Mouse (Mus musculus): Measurements from ENCODE around the gene Slc31a1. TPM values are rescaled to one million over a fixed set of nuclear protein-coding genes. Genes with fewer than 3 reads are reported as not detected.

Gene Slc31a1
- polyA plus RNA-seq, 1 experiment = 0.09 TPM

DNA sequence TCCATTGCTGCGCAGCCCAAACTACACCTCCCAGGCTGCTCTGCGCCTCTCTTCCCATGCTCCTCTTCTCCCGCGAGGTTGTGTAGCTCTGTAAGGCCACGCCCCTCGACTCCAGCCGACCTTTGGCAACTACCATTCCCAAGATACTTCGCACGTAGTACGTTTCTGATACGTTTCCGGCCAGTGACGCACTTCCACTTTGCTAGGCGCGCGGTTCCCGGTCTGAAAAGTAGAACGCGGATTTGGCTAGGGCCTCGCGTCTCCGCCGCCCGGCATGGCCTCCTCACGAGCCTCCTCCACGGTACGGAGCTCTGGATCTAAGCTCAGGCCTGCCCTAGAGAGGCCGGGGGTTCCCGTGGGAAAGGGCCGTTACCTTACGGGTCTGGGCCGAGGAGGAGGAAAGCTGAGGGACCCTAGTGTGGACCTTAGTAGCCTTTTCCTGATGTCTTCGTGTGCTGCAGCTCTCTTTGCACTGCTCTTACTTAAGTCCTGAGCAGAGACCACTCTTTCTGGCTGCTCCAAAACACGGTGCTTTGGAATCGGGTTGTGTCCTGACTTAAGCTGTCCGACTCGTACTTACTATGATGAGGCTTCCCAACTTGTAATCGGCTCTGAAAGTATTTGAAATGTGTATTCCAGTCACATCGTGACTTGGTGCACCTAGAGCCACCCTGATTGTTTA lies 48.2 kb downstream of the Slc31a1 start, which contains the start of the genes Cdc26 and Prpf4:
Cdc26 (minus strand) TSS at position 42 of the 682 bp plus-strand sequence.
Prpf4 (plus strand) TSS at position 197 of the 682 bp plus-strand sequence.
- TF ChIP-seq TAL1 (IDR thresholded peaks at IDR 0.05; ENCODE audit: low read length) (no peak), GATA1 (IDR thresholded peaks at IDR 0.05; ENCODE audit: low read length) (no peak)
- Histone ChIP-seq H3K4me3 (replicated peaks) (peak within 1 kb of the TSS; percentile 82), H3K9me3 (ENCODE audit: control insufficient read depth, low read length) (no peaks in the 10 kb centered on the region), H3K4me1 (ENCODE audit: control insufficient read depth) (peaks cover 47% of the 10 kb centered on the region), H3K36me3 (ENCODE audit: control insufficient read depth) (peaks cover 61% of the 10 kb centered on the region), H3K27me3 (ENCODE audit: control insufficient read depth) (no peaks in the 10 kb centered on the region)

DNA sequence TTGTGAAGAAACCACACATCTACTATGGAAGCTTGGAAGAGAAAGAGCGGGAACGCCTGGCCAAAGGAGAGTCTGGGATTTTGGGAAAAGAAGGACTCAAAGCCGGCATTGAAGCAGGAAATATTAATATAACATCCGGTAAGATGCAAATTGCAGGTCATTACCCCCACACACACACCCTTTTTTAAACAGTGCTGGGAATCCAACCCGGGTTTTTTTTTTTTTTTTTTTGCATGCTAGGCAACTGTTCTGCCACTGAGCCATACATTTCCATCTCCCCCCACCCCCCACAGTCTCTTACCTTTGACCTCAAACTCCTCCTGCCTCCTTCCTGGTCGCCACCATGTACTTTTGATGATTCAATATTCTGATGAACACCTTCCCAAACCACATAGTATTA lies 49.1 kb downstream of the Slc31a1 start:
- H3K9me3 ChIP-seq (ENCODE audit: control insufficient read depth, low read length) = no peaks in the 10 kb centered on the region
- TF ChIP-seq GATA1 (IDR thresholded peaks at IDR 0.05; ENCODE audit: low read length) (no peak), TAL1 (IDR thresholded peaks at IDR 0.05; ENCODE audit: low read length) (no peak)
- H3K27me3 ChIP-seq (ENCODE audit: control insufficient read depth) = no peaks in the 10 kb centered on the region
- H3K4me1 ChIP-seq (ENCODE audit: control insufficient read depth) = peaks cover 45% of the 10 kb centered on the region
- H3K4me3 ChIP-seq (replicated peaks) = peak overlapping the region; percentile 82
- peaks cover 61% of the 10 kb centered on the region for H3K36me3 ChIP-seq (ENCODE audit: control insufficient read depth)

DNA sequence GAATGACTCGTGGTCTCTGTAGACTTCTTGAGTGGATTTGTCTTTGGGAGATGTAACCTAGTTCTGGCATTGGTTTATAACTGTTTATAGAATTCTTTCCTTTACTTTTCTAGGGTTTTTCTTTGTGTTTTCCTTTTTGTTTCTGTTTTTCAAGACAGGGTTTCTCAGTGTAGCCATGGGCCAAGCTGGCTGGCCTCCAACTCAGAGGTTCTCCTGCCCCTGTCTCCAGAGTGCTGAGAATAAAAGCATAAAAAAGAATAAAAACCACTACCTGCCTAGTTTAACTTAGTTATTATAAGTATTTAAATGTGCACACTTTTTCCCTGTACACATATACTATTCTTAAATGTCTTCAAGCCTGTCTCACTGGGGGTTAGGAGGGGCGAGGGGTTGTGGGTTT lies 49.8 kb downstream of the Slc31a1 start:
- Histone ChIP-seq H3K9me3 (ENCODE audit: control insufficient read depth, low read length) (no peaks in the 10 kb centered on the region), H3K4me1 (ENCODE audit: control insufficient read depth) (peaks cover 41% of the 10 kb centered on the region), H3K4me3 (replicated peaks) (peak overlapping the region; percentile 82), H3K27me3 (ENCODE audit: control insufficient read depth) (no peaks in the 10 kb centered on the region), H3K36me3 (ENCODE audit: control insufficient read depth) (peaks cover 62% of the 10 kb centered on the region)
- TF ChIP-seq GATA1 (IDR thresholded peaks at IDR 0.05; ENCODE audit: low read length) (no peak), TAL1 (IDR thresholded peaks at IDR 0.05; ENCODE audit: low read length) (no peak)

GRCm38 (mm10) chr4:62411606-62412005 lies 51.1 kb downstream of the Slc31a1 start:
- peaks cover 32% of the 10 kb centered on the region for H3K4me1 ChIP-seq (ENCODE audit: control insufficient read depth)
- H3K9me3 ChIP-seq (ENCODE audit: control insufficient read depth, low read length) = no peaks in the 10 kb centered on the region
- H3K4me3 ChIP-seq (replicated peaks) = no peak overlapping the region
- no peaks in the 10 kb centered on the region for H3K27me3 ChIP-seq (ENCODE audit: control insufficient read depth)
- TF ChIP-seq TAL1 (IDR thresholded peaks at IDR 0.05; ENCODE audit: low read length) = no peak
- TF ChIP-seq GATA1 (IDR thresholded peaks at IDR 0.05; ENCODE audit: low read length) = no peak
- peaks cover 65% of the 10 kb centered on the region for H3K36me3 ChIP-seq (ENCODE audit: control insufficient read depth)

DNA sequence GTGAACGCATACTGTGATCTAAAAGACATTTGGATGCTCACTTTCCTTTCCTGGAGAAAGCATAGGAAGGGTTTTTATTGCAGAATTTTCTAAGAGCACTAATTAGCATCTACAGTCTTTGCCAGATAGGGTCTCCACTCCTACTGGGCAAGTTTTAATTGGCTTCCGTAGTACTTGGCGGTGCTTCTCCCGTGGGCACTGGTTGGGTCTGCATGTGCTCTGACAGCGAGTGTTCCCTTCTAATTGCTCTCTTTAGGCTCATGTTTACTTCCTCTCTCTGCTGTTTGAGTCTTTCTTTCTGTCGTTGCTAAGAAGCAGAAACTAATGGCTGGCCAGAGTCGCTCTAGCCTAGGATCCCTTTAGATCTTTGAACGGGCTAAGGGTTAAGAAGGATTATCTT lies 57.9 kb downstream of the Slc31a1 start:
- H3K4me1 ChIP-seq (ENCODE audit: control insufficient read depth) = peaks cover 3% of the 10 kb centered on the region
- TF ChIP-seq GATA1 (IDR thresholded peaks at IDR 0.05; ENCODE audit: low read length) (no peak), TAL1 (IDR thresholded peaks at IDR 0.05; ENCODE audit: low read length) (no peak)

GRCm38 (mm10) chr4:62419091-62419490 lies 58.6 kb downstream of the Slc31a1 start:
- Histone ChIP-seq H3K4me1 (ENCODE audit: control insufficient read depth) (peaks cover 3% of the 10 kb centered on the region), H3K4me3 (replicated peaks) (no peak overlapping the region), H3K36me3 (ENCODE audit: control insufficient read depth) (peaks cover 100% of the 10 kb centered on the region), H3K27me3 (ENCODE audit: control insufficient read depth) (no peaks in the 10 kb centered on the region), H3K9me3 (ENCODE audit: control insufficient read depth, low read length) (no peaks in the 10 kb centered on the region)
- no peak for TF ChIP-seq GATA1 (IDR thresholded peaks at IDR 0.05; ENCODE audit: low read length)
- TF ChIP-seq TAL1 (IDR thresholded peaks at IDR 0.05; ENCODE audit: low read length) = no peak

More for the DNA sequence above, 57.9 kb downstream of the Slc31a1 start:
- Histone ChIP-seq H3K4me3 (replicated peaks) (no peak overlapping the region), H3K9me3 (ENCODE audit: control insufficient read depth, low read length) (no peaks in the 10 kb centered on the region), H3K27me3 (ENCODE audit: control insufficient read depth) (no peaks in the 10 kb centered on the region), H3K36me3 (ENCODE audit: control insufficient read depth) (peaks cover 100% of the 10 kb centered on the region)

- TF ChIP-seq GATA1 (IDR thresholded peaks at IDR 0.05; ENCODE audit: low read length) (no peak), TAL1 (IDR thresholded peaks at IDR 0.05; ENCODE audit: low read length) (no peak)
- Histone ChIP-seq H3K27me3 (ENCODE audit: control insufficient read depth) (0 out of 2 replicates have a peak, but pooled peaks cover 2% of the 10 kb centered on the region), H3K4me1 (ENCODE audit: control insufficient read depth) (peaks cover 24% of the 10 kb centered on the region), H3K4me3 (replicated peaks) (no peak overlapping the region), H3K36me3 (ENCODE audit: control insufficient read depth) (peaks cover 58% of the 10 kb centered on the region), H3K9me3 (ENCODE audit: control insufficient read depth, low read length) (no peaks in the 10 kb centered on the region)
These were observed 65.4 kb downstream of the Slc31a1 start for GRCm38 (mm10) chr4:62425891-62426290.

GRCm38 (mm10) chr4:62427978-62428758 lies 67.6 kb downstream of the Slc31a1 start:
- peaks cover 41% of the 10 kb centered on the region for H3K4me1 ChIP-seq (ENCODE audit: control insufficient read depth)
- H3K27me3 ChIP-seq (ENCODE audit: control insufficient read depth) = 0 out of 2 replicates have a peak, but pooled peaks cover 2% of the 10 kb centered on the region
- no peak overlapping the region for H3K4me3 ChIP-seq (replicated peaks)
- TF ChIP-seq TAL1 (IDR thresholded peaks at IDR 0.05; ENCODE audit: low read length) (no peak), GATA1 (IDR thresholded peaks at IDR 0.05; ENCODE audit: low read length) (no peak)
- H3K9me3 ChIP-seq (ENCODE audit: control insufficient read depth, low read length) = no peaks in the 10 kb centered on the region
- peaks cover 35% of the 10 kb centered on the region for H3K36me3 ChIP-seq (ENCODE audit: control insufficient read depth)

DNA sequence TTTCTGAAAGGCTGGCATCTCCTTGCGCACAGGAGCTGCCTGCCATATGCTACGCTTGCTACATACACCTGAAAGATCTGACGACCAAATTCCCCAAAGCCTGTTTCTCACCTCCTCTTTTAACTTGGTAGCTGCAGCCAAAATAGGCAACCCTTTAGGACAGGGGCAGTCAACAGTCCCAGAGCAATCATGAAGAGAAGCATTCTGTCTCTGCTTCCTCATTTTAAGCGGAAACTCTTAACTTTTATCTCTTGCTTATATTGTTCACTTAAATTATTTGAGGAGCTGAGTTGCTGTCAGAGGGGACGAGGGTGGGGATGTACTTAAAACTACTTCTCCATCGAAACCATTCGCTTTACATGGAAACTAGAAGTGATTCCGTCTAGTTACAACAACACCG lies 69.1 kb downstream of the Slc31a1 start:
- peaks cover 21% of the 10 kb centered on the region for H3K36me3 ChIP-seq (ENCODE audit: control insufficient read depth)
- H3K9me3 ChIP-seq (ENCODE audit: control insufficient read depth, low read length) = no peaks in the 10 kb centered on the region
- no peak overlapping the region for H3K4me3 ChIP-seq (replicated peaks)
- peaks cover 43% of the 10 kb centered on the region for H3K4me1 ChIP-seq (ENCODE audit: control insufficient read depth)
- TF ChIP-seq TAL1 (IDR thresholded peaks at IDR 0.05; ENCODE audit: low read length) = no peak
- no peak for TF ChIP-seq GATA1 (IDR thresholded peaks at IDR 0.05; ENCODE audit: low read length)
- H3K27me3 ChIP-seq (ENCODE audit: control insufficient read depth) = 0 out of 2 replicates have a peak, but pooled peaks cover 2% of the 10 kb centered on the region

Data from erythroblast, embryonic 14.5 days (primary cell).